Mouse (Mus musculus) liver, adult 2 months (tissue): ENCODE results near the gene Olfr435. TPM values are rescaled to one million over a fixed set of nuclear protein-coding genes. Genes with fewer than 3 reads are reported as not detected.

Experiments used
- DNase-seq: peaks from one replicate; pipeline ENCODE4 v3.0.0-alpha.2; 2011; ENCODE audit warnings: low read depth, low spot score; ENCODE audit errors: extremely low read depth
- H3K27ac ChIP-seq: fragments of 200-500 bp; replicated peaks from 2 replicates; pipeline ENCODE4 v1.5.1; 2012; ENCODE audit warnings: low read depth, mild to moderate bottlenecking, control low read depth, inconsistent platforms, low read length; ENCODE audit not compliant: insufficient read depth
- H3K27me3 ChIP-seq: fragments of 200-500 bp; 2 replicates; pipeline ENCODE4 v1.6.1; 2012; ENCODE audit warnings: mild to moderate bottlenecking, moderate library complexity, low read length, inconsistent platforms; ENCODE audit not compliant: control insufficient read depth, insufficient read depth
- H3K36me3 ChIP-seq: fragments of 200-500 bp; 2 replicates; pipeline ENCODE4 v1.6.1; 2012; ENCODE audit warnings: low read length, inconsistent platforms; ENCODE audit not compliant: control insufficient read depth, insufficient read depth
- H3K4me1 ChIP-seq: fragments of 200-500 bp; 2 replicates; pipeline ENCODE4 v1.6.1; 2011; ENCODE audit warnings: low read length; ENCODE audit not compliant: control insufficient read depth, insufficient read depth
- H3K4me3 ChIP-seq: fragments of 200-500 bp; 2 replicates; pipeline ENCODE4 v1.5.1; 2011; ENCODE audit warnings: low read depth, mild to moderate bottlenecking, control low read depth, low read length, moderate library complexity; ENCODE audit not compliant: insufficient read depth
- H3K79me2 ChIP-seq: fragments of 200-500 bp; 2 replicates; pipeline ENCODE4 v1.6.1; 2012; ENCODE audit warnings: inconsistent platforms, mild to moderate bottlenecking, low read length, moderate library complexity; ENCODE audit not compliant: control insufficient read depth, insufficient read depth
- H3K9ac ChIP-seq: fragments of 200-500 bp; 2 replicates; pipeline ENCODE4 v1.6.1; 2012; ENCODE audit warnings: low read depth, mild to moderate bottlenecking, control low read depth, inconsistent platforms, low read length
- CTCF ChIP-seq: fragments of 200-500 bp; IDR thresholded peaks from 2 replicates; pipeline ENCODE4 v1.5.1; 2011; ENCODE audit warnings: low read depth, low read length, control low read depth
- POLR2A ChIP-seq: fragments of 200-500 bp; IDR thresholded peaks from 2 replicates; pipeline ENCODE4 v1.6.1; 2011; ENCODE audit warnings: low read length, control low read depth; ENCODE audit not compliant: insufficient read depth; ENCODE audit errors: extremely low read depth
- WGBS: fragments of 180-500 bp; shearing (Covaris S2); methylation state at CpG from one replicate; pipeline ENCODE4 v1.1.7; 2018; 5-methylcytosine and 5-hydroxymethylcytosine counted together
- polyA plus RNA-seq: library from polyadenylated mRNA; depleted of rRNA; stranded (reverse); fragments of >200 nt; gene quantifications from 2 replicates; pipeline ENCODE4 v1.2.3, GENCODE M21; 2012; rRNA removed
- total RNA-seq: library from RNA; depleted of rRNA; stranded (reverse); fragments of >200 nt; gene quantifications from 2 replicates; pipeline ENCODE4 v1.2.3, GENCODE M21; 2014; rRNA removed

Olfr435 gene
- total RNA-seq (not detected in 2 replicates), polyA plus RNA-seq (not detected in 2 replicates)

GRCm38 (mm10) chr6:43196781-43197180 is at the start of gene Olfr435:
Gene Olfr435, plus strand, starts transcription at chr6:43197146.
- DNase-seq: no peak
- Histone ChIP-seq H3K4me1 (no peaks in the 10 kb centered on the region), H3K36me3 (no peaks in the 10 kb centered on the region), H3K79me2 (no peaks in the 10 kb centered on the region), H3K27me3 (no peaks in the 10 kb centered on the region), H3K27ac (no peak within 1 kb of the TSS), H3K9ac (no peak within 1 kb of the TSS), H3K4me3 (no peak within 1 kb of the TSS)
- TF ChIP-seq CTCF (no peak), POLR2A (no peak)

GRCm38 (mm10) chr6:43159502-43159901 is 37.4 kb upstream of the Olfr435 start:
- Histone ChIP-seq H3K4me3 (no peak overlapping the region), H3K27me3 (no peaks in the 10 kb centered on the region), H3K27ac (no peak overlapping the region), H3K79me2 (no peaks in the 10 kb centered on the region), H3K36me3 (no peaks in the 10 kb centered on the region), H3K4me1 (no peaks in the 10 kb centered on the region; the same call in 1 of the 2 replicates), H3K9ac (no peak overlapping the region)
- TF ChIP-seq POLR2A: no peak
- TF ChIP-seq CTCF: no peak
- WGBS: 22% methylated on average over 1 of the region's 1 CpGs
- no peak for DNase-seq

DNA sequence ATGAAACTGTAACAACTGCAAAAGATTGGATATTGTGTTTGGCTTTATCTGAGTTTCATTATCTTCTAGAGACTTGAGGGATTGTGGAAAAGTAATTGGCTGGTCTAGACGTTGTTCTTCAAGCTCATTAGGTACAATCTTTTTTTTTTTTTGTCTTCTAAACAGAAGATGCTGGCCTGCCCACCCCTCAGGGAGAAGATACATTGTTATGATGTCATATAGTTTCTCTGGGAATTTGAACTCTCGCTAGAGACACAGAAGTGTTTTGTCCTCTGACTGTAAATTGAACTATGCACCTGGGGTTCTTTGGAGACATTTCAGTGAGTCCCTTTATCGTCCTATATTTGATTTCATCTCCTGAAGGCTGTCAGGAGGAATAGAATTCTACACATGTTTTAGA is 34.0 kb upstream of the Olfr435 start, which contains the start of gene Olfr437:
Gene Olfr437 (plus strand): TSS at position 301 of the 400 bp plus-strand sequence.
- no peak within 1 kb of the TSS for H3K9ac ChIP-seq

DNA sequence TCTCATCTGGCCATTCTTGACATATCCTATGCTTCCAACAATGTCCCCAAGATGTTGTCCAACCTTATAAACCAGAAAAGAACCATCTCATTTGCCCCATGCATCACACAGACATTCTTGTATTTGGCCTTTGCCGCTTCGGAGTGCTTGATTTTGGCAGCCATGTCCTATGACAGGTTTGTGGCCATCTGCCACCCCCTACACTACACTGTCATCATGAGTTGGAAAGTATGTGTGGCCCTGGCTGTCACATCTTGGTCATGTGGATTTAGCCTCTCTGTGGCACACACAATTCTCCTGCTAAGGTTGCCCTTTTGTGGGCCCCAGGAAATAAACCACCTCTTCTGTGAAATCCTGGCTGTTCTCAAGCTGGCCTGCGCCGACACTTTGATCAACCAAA is 29.7 kb upstream of the Olfr435 start:
- DNase-seq: no peak
- no peaks in the 10 kb centered on the region for H3K27me3 ChIP-seq
- no peaks in the 10 kb centered on the region for H3K4me1 ChIP-seq
- H3K4me3 ChIP-seq: no peak overlapping the region
- H3K27ac ChIP-seq: no peak overlapping the region
- H3K9ac ChIP-seq: no peak overlapping the region
- TF ChIP-seq CTCF (no peak), POLR2A (no peak)
- H3K79me2 ChIP-seq: no peaks in the 10 kb centered on the region
- H3K36me3 ChIP-seq: no peaks in the 10 kb centered on the region
- WGBS: 93% methylated on average over 4 of the region's 4 CpGs

More for the DNA sequence above, 34.0 kb upstream of the Olfr435 start, which contains the start of gene Olfr437:
- no peak for DNase-seq
- Histone ChIP-seq H3K79me2 (no peaks in the 10 kb centered on the region), H3K27me3 (no peaks in the 10 kb centered on the region), H3K4me1 (no peaks in the 10 kb centered on the region; the same call in 1 of the 2 replicates), H3K36me3 (no peaks in the 10 kb centered on the region), H3K27ac (no peak within 1 kb of the TSS), H3K4me3 (no peak within 1 kb of the TSS)
- WGBS: 61% methylated on average over 3 of the region's 3 CpGs
- TF ChIP-seq POLR2A (no peak), CTCF (no peak)

- no peaks in the 10 kb centered on the region for H3K79me2 ChIP-seq
- DNase-seq: no peak
- no peaks in the 10 kb centered on the region for H3K4me1 ChIP-seq
- H3K4me3 ChIP-seq: no peak within 1 kb of the TSS
- no peaks in the 10 kb centered on the region for H3K27me3 ChIP-seq
- TF ChIP-seq CTCF: no peak
- no peak for TF ChIP-seq POLR2A
- 59% methylated on average over 4 of the region's 4 CpGs for WGBS
- no peak within 1 kb of the TSS for H3K9ac ChIP-seq
- H3K36me3 ChIP-seq: no peaks in the 10 kb centered on the region
- H3K27ac ChIP-seq: no peak within 1 kb of the TSS
Observed at GRCm38 (mm10) chr6:43171840-43172239, 25.1 kb upstream of the Olfr435 start, which contains the start of gene Olfr13. Gene Olfr13, plus strand, starts transcription at chr6:43172140.

GRCm38 (mm10) chr6:43178129-43178528 is 18.8 kb upstream of the Olfr435 start:
- Histone ChIP-seq H3K27ac (no peak overlapping the region), H3K79me2 (no peaks in the 10 kb centered on the region), H3K9ac (no peak overlapping the region), H3K27me3 (no peaks in the 10 kb centered on the region), H3K4me1 (no peaks in the 10 kb centered on the region), H3K36me3 (no peaks in the 10 kb centered on the region), H3K4me3 (no peak overlapping the region)
- 27% methylated on average over 1 of the region's 1 CpGs for WGBS
- no peak for TF ChIP-seq POLR2A
- TF ChIP-seq CTCF: no peak
- no peak for DNase-seq
